ENCODE assay signal across 8 mouse cellular contexts in the genomic region with DNA sequence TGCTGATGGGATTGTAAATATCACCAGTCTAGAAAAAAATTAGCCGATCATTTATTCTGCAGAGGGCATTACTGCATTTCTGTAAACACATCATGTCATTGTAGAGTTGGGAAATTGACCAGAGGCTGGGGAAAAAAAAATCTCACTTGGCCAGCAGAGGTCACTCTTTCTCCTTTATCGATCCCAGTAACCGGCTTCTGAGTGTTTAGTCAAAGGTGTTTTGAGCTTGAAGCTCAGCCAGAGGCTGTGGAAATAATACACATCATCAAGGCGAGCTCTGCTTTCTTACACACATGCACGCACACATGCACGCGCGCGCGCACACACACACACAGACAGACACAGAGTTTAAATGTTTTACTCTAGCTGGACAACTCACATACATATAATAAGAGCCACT.
DNase-seq lines count a peak whose midpoint lies in the region; ATAC-seq and TF ChIP-seq lines count a peak whose summit lies in the region.

No protein-coding gene starts in this region.

- no peaks in the 10 kb centered on the region for H3K27me3 ChIP-seq in embryonic facial prominence, embryonic 14.5 days (replicated peaks; ENCODE audit: control insufficient read depth, insufficient read depth, low read length)
- H3K27me3 ChIP-seq in hindbrain, postnatal 0 days (ENCODE audit: insufficient read depth, low read length): no peaks in the 10 kb centered on the region
- 0 out of 2 replicates have a peak, but pooled peaks cover 15% of the 10 kb centered on the region for H3K27me3 ChIP-seq in midbrain, postnatal 0 days (ENCODE audit: insufficient read depth, low read length)

- H3K9ac ChIP-seq in embryonic facial prominence, embryonic 14.5 days (ENCODE audit: low read depth, low read length): no peak overlapping the region
- H3K9ac ChIP-seq in hindbrain, postnatal 0 days (replicated peaks; ENCODE audit: low read length): no peak overlapping the region
- no peak overlapping the region for H3K9ac ChIP-seq in midbrain, postnatal 0 days (replicated peaks; ENCODE audit: low read length, poor library complexity, severe bottlenecking)

- peak; percentile 78 for TF ChIP-seq CTCF in hindbrain, postnatal 0 days (IDR thresholded peaks at IDR 0.05; ENCODE audit: low read depth)
- peak; percentile 85 for TF ChIP-seq CTCF in midbrain, postnatal 0 days (IDR thresholded peaks at IDR 0.05)

- no peaks in the 10 kb centered on the region for H3K36me3 ChIP-seq in embryonic facial prominence, embryonic 14.5 days (ENCODE audit: control insufficient read depth, insufficient read depth, low read length)
- no peaks in the 10 kb centered on the region for H3K36me3 ChIP-seq in hindbrain, postnatal 0 days (ENCODE audit: insufficient read depth, low read length)
- H3K36me3 ChIP-seq in midbrain, postnatal 0 days (ENCODE audit: insufficient read depth, low read length): no peaks in the 10 kb centered on the region

- no peak overlapping the region for H3K4me3 ChIP-seq in embryonic facial prominence, embryonic 14.5 days (ENCODE audit: low read depth, low read length)
- no peak overlapping the region for H3K4me3 ChIP-seq in hindbrain, postnatal 0 days (ENCODE audit: low read length)
- no peak overlapping the region for H3K4me3 ChIP-seq in midbrain, postnatal 0 days (ENCODE audit: low read depth, low read length)

- peaks cover 6% of the 10 kb centered on the region; the same call in 1 of the 2 replicates for H3K4me1 ChIP-seq in embryonic facial prominence, embryonic 14.5 days (ENCODE audit: control insufficient read depth, insufficient read depth, low read length)
- H3K4me1 ChIP-seq in hindbrain, postnatal 0 days (ENCODE audit: insufficient read depth, low read length): no peaks in the 10 kb centered on the region; the same call in 1 of the 2 replicates
- H3K4me1 ChIP-seq in midbrain, postnatal 0 days (ENCODE audit: insufficient read depth, low read length): no peaks in the 10 kb centered on the region

- peak; percentile 8 for DNase-seq in thymus, postnatal 14 days
- no peak for DNase-seq in thymus, adult 18-20 months
- peak; percentile 51 to 68 for DNase-seq in adrenal gland, postnatal 36 days
- peak; percentile 90 for DNase-seq in embryonic facial prominence, embryonic 14.5 days (ENCODE audit: low spot score)
- DNase-seq in hindbrain, postnatal 0 days (ENCODE audit: low spot score): peak; percentile 90
- DNase-seq in left cerebral cortex, adult 9 months (ENCODE audit: low spot score in 2 of 2): peak; percentile 35 to 87
- DNase-seq in midbrain, postnatal 0 days (ENCODE audit: low spot score): peak; percentile 90

- no peak overlapping the region for H3K27ac ChIP-seq in embryonic facial prominence, embryonic 14.5 days (replicated peaks; ENCODE audit: low read depth, low read length)
- H3K27ac ChIP-seq in hindbrain, postnatal 0 days: no peak overlapping the region
- no peak overlapping the region for H3K27ac ChIP-seq in midbrain, postnatal 0 days (ENCODE audit: low read depth, low read length)

- no peaks in the 10 kb centered on the region for H3K9me3 ChIP-seq in embryonic facial prominence, embryonic 14.5 days (ENCODE audit: control insufficient read depth, low read length)
- H3K9me3 ChIP-seq in hindbrain, postnatal 0 days (ENCODE audit: low read length): no peaks in the 10 kb centered on the region
- no peaks in the 10 kb centered on the region for H3K9me3 ChIP-seq in midbrain, postnatal 0 days (ENCODE audit: low read length)

- no peak overlapping the region for H3K4me2 ChIP-seq in embryonic facial prominence, embryonic 14.5 days (ENCODE audit: low read depth, low read length)
- no peak overlapping the region for H3K4me2 ChIP-seq in hindbrain, postnatal 0 days (ENCODE audit: low read depth, low read length)
- H3K4me2 ChIP-seq in midbrain, postnatal 0 days (ENCODE audit: low read depth, low read length, poor library complexity, severe bottlenecking): no peak overlapping the region

- ATAC-seq in embryonic facial prominence, embryonic 14.5 days (ENCODE audit: low read depth): no peak
- ATAC-seq in hindbrain, postnatal 0 days: no peak
- no peak for ATAC-seq in midbrain, postnatal 0 days (ENCODE audit: low FRiP score)
- ATAC-seq in activated CD4-positive, CD25-positive, alpha-beta regulatory T cell, adult 4 months: no peak

- WGBS in embryonic facial prominence, embryonic 14.5 days: 13% methylated on average over 10 of the region's 10 CpGs
- WGBS in hindbrain, postnatal 0 days: 16% methylated on average over 10 of the region's 10 CpGs
- WGBS in midbrain, postnatal 0 days: 16% methylated on average over 10 of the region's 10 CpGs

Comparison
In these comparisons a context has a peak if more than half of its experiments do, and no peak if none do; other contexts are left out.
1. DNase-seq: peak in thymus, postnatal 14 days (single experiment), adrenal gland, postnatal 36 days (2 of 2), embryonic facial prominence, embryonic 14.5 days (single experiment), hindbrain, postnatal 0 days (single experiment), left cerebral cortex, adult 9 months (2 of 2) and midbrain, postnatal 0 days (single experiment); none in thymus, adult 18-20 months (0 of 2).